Mouse (Mus musculus) lung, postnatal 0 days (tissue): ENCODE data around the gene Ngfr.

Experiments
- CTCF ChIP-seq: IDR thresholded peaks from 2 replicates; pipeline ENCODE4 v1.5.1; 2016; ENCODE audit warnings: antibody characterized with exemption, mild to moderate bottlenecking
- EP300 ChIP-seq: IDR thresholded peaks from 2 replicates; pipeline ENCODE4 v1.6.1; 2016; ENCODE audit warnings: antibody characterized with exemption, mild to moderate bottlenecking, control low read depth

- TF ChIP-seq CTCF: no peak
- no peak for TF ChIP-seq EP300
These were observed 11.7 kb downstream of the Ngfr start for GRCm38 (mm10) chr11:95575791-95576190.
